Mouse (Mus musculus) liver, embryonic 12.5 days (tissue): ENCODE results near the gene Slc25a22. TPM values are rescaled to one million over a fixed set of nuclear protein-coding genes. Genes with fewer than 3 reads are reported as not detected.

Experiments used
- ATAC-seq: fragments of 200-750 bp; cut with Nextera tagmentation; 2 replicates; pipeline ENCODE4 v1.8.0; 2017; ENCODE audit warnings: moderate number of reproducible peaks, mild to moderate bottlenecking, moderate library complexity
- H3K27ac ChIP-seq: fragments of 300-500 bp; sonication (generic); 2 replicates; pipeline ENCODE4 v1.5.1; 2016; ENCODE audit warnings: mild to moderate bottlenecking
- H3K27me3 ChIP-seq: fragments of 300-500 bp; sonication (generic); replicated peaks from 2 replicates; pipeline ENCODE4 v1.6.1; 2016; ENCODE audit warnings: mild to moderate bottlenecking, moderate library complexity
- H3K36me3 ChIP-seq: fragments of 300-500 bp; sonication (generic); 2 replicates; pipeline ENCODE4 v1.6.1; 2016; ENCODE audit warnings: mild to moderate bottlenecking, moderate library complexity
- H3K4me1 ChIP-seq: fragments of 300-500 bp; sonication (generic); 2 replicates; pipeline ENCODE4 v1.6.1; 2016
- H3K4me2 ChIP-seq: fragments of 300-500 bp; sonication (generic); 2 replicates; pipeline ENCODE4 v1.6.1; 2016; ENCODE audit warnings: mild to moderate bottlenecking, moderate library complexity
- H3K4me3 ChIP-seq: fragments of 300-500 bp; sonication (generic); 2 replicates; pipeline ENCODE4 v1.5.1; 2016; ENCODE audit warnings: mild to moderate bottlenecking, moderate library complexity
- H3K9ac ChIP-seq: fragments of 300-500 bp; sonication (generic); 2 replicates; pipeline ENCODE4 v1.6.1; 2016; ENCODE audit warnings: mild to moderate bottlenecking, moderate library complexity
- H3K9me3 ChIP-seq: fragments of 300-500 bp; sonication (generic); replicated peaks from 2 replicates; pipeline ENCODE4 v1.6.1; 2016; ENCODE audit warnings: mild to moderate bottlenecking, moderate library complexity
- WGBS: fragments of 180-500 bp; shearing (Covaris S2); methylation state at CpG from one replicate; pipeline ENCODE4 v1.1.7; 2016; ENCODE audit not compliant: insufficient replicate concordance; 5-methylcytosine and 5-hydroxymethylcytosine counted together
- polyA plus RNA-seq: library from polyadenylated mRNA; unstranded; fragments of >200 nt; fragmentation: Nextera tagmentation; extraction: Ambion mirVana; gene quantifications from 2 replicates; pipeline ENCODE4 v1.2.1, GENCODE M21; 2016

The Slc25a22 gene
- polyA plus RNA-seq, 1 experiment from 2014 or later: 27.1 TPM

- 28% methylated on average over 5 of the region's 5 CpGs for WGBS
- H3K4me3 ChIP-seq: no peak overlapping the region
These were observed 40.6 kb upstream of the Slc25a22 start for GRCm38 (mm10) chr7:141478270-141478748.

GRCm38 (mm10) chr7:141477578-141478269, 40.0 kb upstream of the Slc25a22 start:
- H3K4me3 ChIP-seq: peak overlapping the region; percentile 77; the same call in 1 of the 2 replicates
- H3K36me3 ChIP-seq: peaks cover 6% of the 10 kb centered on the region
- H3K9ac ChIP-seq: no peak overlapping the region; the same call in 1 of the 2 replicates
- H3K9me3 ChIP-seq: no peaks in the 10 kb centered on the region
- WGBS: 21% methylated on average over 4 of the region's 4 CpGs
- peak overlapping the region; percentile 98 for H3K4me2 ChIP-seq
- ATAC-seq: no peak
- peaks cover 20% of the 10 kb centered on the region for H3K27me3 ChIP-seq
- peaks cover 79% of the 10 kb centered on the region for H3K4me1 ChIP-seq
- peak overlapping the region; percentile 89 for H3K27ac ChIP-seq

More at GRCm38 (mm10) chr7:141478270-141478748, 40.6 kb upstream of the Slc25a22 start:
- peaks cover 25% of the 10 kb centered on the region for H3K27me3 ChIP-seq
- H3K9ac ChIP-seq: no peak overlapping the region
- H3K4me2 ChIP-seq: peak overlapping the region; percentile 98
- peak overlapping the region; percentile 89 for H3K27ac ChIP-seq
- ATAC-seq: no peak
- H3K36me3 ChIP-seq: peaks cover 4% of the 10 kb centered on the region; the same call in 1 of the 2 replicates
- no peaks in the 10 kb centered on the region for H3K9me3 ChIP-seq
- H3K4me1 ChIP-seq: peaks cover 77% of the 10 kb centered on the region

GRCm38 (mm10) chr7:141476981-141477370, 39.3 kb upstream of the Slc25a22 start:
- Histone ChIP-seq H3K9ac (peak overlapping the region; percentile 84; the same call in 1 of the 2 replicates), H3K4me3 (peak overlapping the region; percentile 77), H3K9me3 (no peaks in the 10 kb centered on the region), H3K4me1 (peaks cover 78% of the 10 kb centered on the region), H3K4me2 (peak overlapping the region; percentile 98), H3K36me3 (peaks cover 14% of the 10 kb centered on the region), H3K27me3 (peaks cover 12% of the 10 kb centered on the region), H3K27ac (peak overlapping the region; percentile 89)
- 5% methylated on average over 7 of the region's 7 CpGs for WGBS
- 0 out of 2 replicates have a peak, but pooled peaks have one; percentile 6 for ATAC-seq

- peak overlapping the region; percentile 98 for H3K4me2 ChIP-seq
- H3K9ac ChIP-seq: peak overlapping the region; percentile 84
- peak; percentile 42 for ATAC-seq
- WGBS: 2% methylated on average over 11 of the region's 17 CpGs
- H3K4me1 ChIP-seq: peaks cover 72% of the 10 kb centered on the region
- no peaks in the 10 kb centered on the region for H3K9me3 ChIP-seq
- H3K27ac ChIP-seq: peak overlapping the region; percentile 89
- H3K4me3 ChIP-seq: peak overlapping the region; percentile 77
- H3K36me3 ChIP-seq: peaks cover 19% of the 10 kb centered on the region
- H3K27me3 ChIP-seq: peaks cover 6% of the 10 kb centered on the region
These were observed 38.7 kb upstream of the Slc25a22 start for GRCm38 (mm10) chr7:141476226-141476980.

GRCm38 (mm10) chr7:141475805-141476158, 38.1 kb upstream of the Slc25a22 start:
- peak overlapping the region; percentile 84 for H3K9ac ChIP-seq
- under 1% methylated on average over 12 of the region's 12 CpGs for WGBS
- H3K4me3 ChIP-seq: peak overlapping the region; percentile 77
- peaks cover 66% of the 10 kb centered on the region for H3K4me1 ChIP-seq
- H3K27me3 ChIP-seq: peaks cover under 1% of the 10 kb centered on the region; the same call in 1 of the 2 replicates
- H3K4me2 ChIP-seq: peak overlapping the region; percentile 98
- no peak for ATAC-seq
- H3K27ac ChIP-seq: peak overlapping the region; percentile 89
- peaks cover 26% of the 10 kb centered on the region for H3K36me3 ChIP-seq
- no peaks in the 10 kb centered on the region for H3K9me3 ChIP-seq

- peaks cover 62% of the 10 kb centered on the region for H3K4me1 ChIP-seq
- H3K4me2 ChIP-seq: peak within 1 kb of the TSS; percentile 98
- peak within 1 kb of the TSS; percentile 77 for H3K4me3 ChIP-seq
- peak within 1 kb of the TSS; percentile 89 for H3K27ac ChIP-seq
- peak; percentile 78 for ATAC-seq
- H3K9me3 ChIP-seq: no peaks in the 10 kb centered on the region
- peak within 1 kb of the TSS; percentile 84 for H3K9ac ChIP-seq
- no peaks in the 10 kb centered on the region for H3K27me3 ChIP-seq
- WGBS: under 1% methylated on average over 86 of the region's 87 CpGs
- peaks cover 31% of the 10 kb centered on the region for H3K36me3 ChIP-seq
These were observed 37.5 kb upstream of the Slc25a22 start, which contains the start of the genes Polr2l and Tspan4 for GRCm38 (mm10) chr7:141475011-141475804. Gene Polr2l, minus strand, starts transcription at chr7:141475132. Gene Tspan4, plus strand, starts transcription at chr7:141475240.

GRCm38 (mm10) chr7:141474160-141474559, 36.5 kb upstream of the Slc25a22 start:
- no peak for ATAC-seq
- H3K27ac ChIP-seq: peak overlapping the region; percentile 89
- WGBS: 7% methylated on average over 5 of the region's 5 CpGs
- H3K27me3 ChIP-seq: no peaks in the 10 kb centered on the region
- H3K4me1 ChIP-seq: peaks cover 71% of the 10 kb centered on the region
- H3K4me2 ChIP-seq: peak overlapping the region; percentile 98
- peaks cover 38% of the 10 kb centered on the region for H3K36me3 ChIP-seq
- peak overlapping the region; percentile 84 for H3K9ac ChIP-seq
- peak overlapping the region; percentile 77 for H3K4me3 ChIP-seq
- H3K9me3 ChIP-seq: no peaks in the 10 kb centered on the region

GRCm38 (mm10) chr7:141472763-141473162, 35.1 kb upstream of the Slc25a22 start:
- H3K9ac ChIP-seq: no peak overlapping the region
- H3K9me3 ChIP-seq: no peaks in the 10 kb centered on the region
- ATAC-seq: no peak
- no peak overlapping the region for H3K27ac ChIP-seq
- peaks cover 74% of the 10 kb centered on the region for H3K4me1 ChIP-seq
- H3K4me2 ChIP-seq: no peak overlapping the region
- H3K4me3 ChIP-seq: no peak overlapping the region
- peaks cover 38% of the 10 kb centered on the region for H3K36me3 ChIP-seq
- 76% methylated on average over 6 of the region's 6 CpGs for WGBS
- no peaks in the 10 kb centered on the region for H3K27me3 ChIP-seq

GRCm38 (mm10) chr7:141472226-141472625, 34.5 kb upstream of the Slc25a22 start:
- Histone ChIP-seq H3K4me1 (peaks cover 73% of the 10 kb centered on the region), H3K27me3 (no peaks in the 10 kb centered on the region), H3K9me3 (no peaks in the 10 kb centered on the region), H3K36me3 (peaks cover 38% of the 10 kb centered on the region), H3K27ac (0 out of 2 replicates have a peak overlapping the region, but pooled peaks have one; percentile 7), H3K4me3 (no peak overlapping the region), H3K9ac (no peak overlapping the region), H3K4me2 (no peak overlapping the region)
- WGBS: 72% methylated on average over 6 of the region's 6 CpGs
- ATAC-seq: no peak

- Histone ChIP-seq H3K9me3 (no peaks in the 10 kb centered on the region), H3K9ac (no peak overlapping the region), H3K4me1 (peaks cover 73% of the 10 kb centered on the region), H3K27me3 (peaks cover 6% of the 10 kb centered on the region), H3K4me2 (no peak overlapping the region), H3K27ac (0 out of 2 replicates have a peak overlapping the region, but pooled peaks have one; percentile 8), H3K36me3 (peaks cover 38% of the 10 kb centered on the region), H3K4me3 (no peak overlapping the region)
- no peak for ATAC-seq
- 89% methylated on average over 1 of the region's 1 CpGs for WGBS
These were observed 33.5 kb upstream of the Slc25a22 start for GRCm38 (mm10) chr7:141471236-141471635.

- WGBS: 89% methylated on average over 10 of the region's 10 CpGs
- H3K4me2 ChIP-seq: no peak overlapping the region
- H3K4me1 ChIP-seq: peaks cover 73% of the 10 kb centered on the region
- H3K4me3 ChIP-seq: no peak overlapping the region
- no peak overlapping the region for H3K9ac ChIP-seq
- H3K9me3 ChIP-seq: no peaks in the 10 kb centered on the region
- no peak for ATAC-seq
- H3K36me3 ChIP-seq: peaks cover 38% of the 10 kb centered on the region
- no peak overlapping the region for H3K27ac ChIP-seq
- H3K27me3 ChIP-seq: peaks cover 12% of the 10 kb centered on the region
These were observed 32.9 kb upstream of the Slc25a22 start for GRCm38 (mm10) chr7:141470637-141470944.
